Mouse (Mus musculus) thymus, postnatal 14 days (tissue): ENCODE measurements around the gene Icam4.
"Not testable (repeated sequence)": the region's sequence is repeated elsewhere in the genome, so short reads cannot be mapped to it uniquely, and the experiment has no call there.

Source experiments
- DNase-seq: peaks from one replicate; pipeline ENCODE4 v3.0.0; 2021

The Icam4 gene

GRCm38 (mm10) chr9:21029291-21030054, at the start of gene Icam4:
Gene Icam4, plus strand, starts transcription at chr9:21029373.
- DNase-seq, result peak; percentile 83

GRCm38 (mm10) chr9:20979769-20980168, 49.4 kb upstream of the Icam4 start:
- no peak for DNase-seq

DNA sequence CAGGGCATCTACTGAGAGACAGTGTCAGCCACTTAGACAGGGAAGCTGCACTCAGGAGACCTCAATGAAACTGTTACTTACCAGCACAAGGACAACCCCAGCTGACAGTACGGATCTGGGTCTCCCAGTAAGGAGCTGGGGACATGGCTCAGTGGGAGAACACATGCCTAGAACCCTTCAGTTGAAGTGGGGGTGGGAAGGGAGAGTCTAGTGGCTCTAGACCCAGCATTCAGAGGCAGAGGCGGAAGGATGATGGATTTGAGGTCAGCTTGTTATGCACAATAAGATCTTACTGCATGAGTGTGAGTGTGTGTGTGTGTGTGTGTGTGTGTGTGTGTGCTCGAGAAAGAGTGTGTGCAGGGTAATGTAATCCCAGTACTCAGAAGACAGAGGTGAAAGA, 47.0 kb upstream of the Icam4 start:
- DNase-seq, result no peak

DNA sequence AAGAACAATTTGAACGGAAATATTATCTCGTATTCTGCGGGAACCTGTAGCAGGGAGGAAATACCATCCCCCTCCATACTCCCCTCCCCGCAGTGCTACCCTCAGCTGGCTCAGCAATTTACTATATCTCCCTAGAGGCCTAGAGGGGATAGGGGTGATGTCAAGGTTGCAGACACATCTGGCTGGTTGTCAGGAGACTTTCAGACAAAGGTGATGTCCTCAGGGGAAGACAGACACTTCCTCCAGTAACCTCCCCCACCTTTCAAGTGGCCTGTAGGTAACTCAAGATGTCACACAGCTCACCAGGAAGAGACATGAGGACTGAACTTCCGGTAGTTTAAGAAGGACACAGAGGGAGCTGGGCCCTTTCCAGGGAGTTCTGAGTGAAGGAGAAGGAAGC, 46.0 kb upstream of the Icam4 start:
- DNase-seq, result peak; percentile 54

DNA sequence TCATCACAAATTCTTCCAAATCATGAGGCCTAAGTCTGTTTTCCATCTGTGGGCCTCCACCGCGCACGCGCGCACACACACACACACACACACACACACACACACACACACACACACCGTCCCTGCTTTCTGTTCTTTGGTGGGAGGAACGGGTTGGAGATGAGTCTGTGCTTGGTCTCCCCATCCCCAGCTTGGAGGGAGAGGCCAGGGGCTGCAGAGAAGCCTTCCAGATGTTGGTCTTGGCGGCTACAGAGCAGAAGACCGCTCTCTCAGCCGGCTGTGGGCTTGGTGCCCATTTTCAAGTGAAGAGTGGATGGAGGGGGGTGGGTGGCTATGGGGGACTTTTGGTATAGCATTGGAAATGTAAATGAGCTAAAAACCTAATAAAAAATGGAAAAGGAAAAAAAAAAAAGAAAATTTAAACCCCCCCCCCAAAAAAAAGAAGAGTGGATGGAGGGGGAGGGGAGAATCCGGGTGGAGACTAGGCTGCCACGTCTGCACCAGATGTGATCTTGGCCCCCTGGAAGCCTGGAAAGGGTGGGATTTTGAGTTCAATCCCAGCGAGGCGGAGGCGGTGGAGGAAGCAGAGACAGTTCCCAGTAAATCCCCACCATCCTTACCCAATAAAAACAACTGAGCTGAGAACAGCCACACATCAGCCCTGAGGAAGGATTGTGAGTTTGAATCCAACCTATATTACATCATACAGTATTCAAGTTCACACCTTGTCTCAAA, 42.1 kb upstream of the Icam4 start:
- no peak for DNase-seq

GRCm38 (mm10) chr9:20987953-20988352, 41.2 kb upstream of the Icam4 start:
- DNase-seq, result peak; percentile 44

GRCm38 (mm10) chr9:20990861-20991260, 38.3 kb upstream of the Icam4 start:
- DNase-seq, result peak; percentile 31

DNA sequence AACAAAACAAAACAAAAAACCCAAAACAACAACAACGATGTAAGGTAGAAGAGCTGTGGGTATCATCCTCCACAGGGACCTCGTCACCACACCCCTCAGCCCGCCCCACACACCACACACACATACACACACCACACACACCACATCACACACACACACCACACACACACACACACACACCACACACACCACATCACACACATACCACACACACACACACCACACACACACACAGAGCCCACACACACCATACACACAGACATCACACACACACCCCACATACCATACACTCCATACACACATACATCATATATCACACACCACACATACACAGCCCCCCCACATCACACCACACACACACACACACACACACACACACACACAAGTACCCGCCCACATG, 37.6 kb upstream of the Icam4 start:
- DNase-seq, result no peak

GRCm38 (mm10) chr9:20993165-20993898, 35.8 kb upstream of the Icam4 start:
- DNase-seq, result no peak

- no peak for DNase-seq
Measured at GRCm38 (mm10) chr9:20995069-20995468, 34.1 kb upstream of the Icam4 start.

GRCm38 (mm10) chr9:20997065-20997464, 32.1 kb upstream of the Icam4 start:
- no peak for DNase-seq

DNA sequence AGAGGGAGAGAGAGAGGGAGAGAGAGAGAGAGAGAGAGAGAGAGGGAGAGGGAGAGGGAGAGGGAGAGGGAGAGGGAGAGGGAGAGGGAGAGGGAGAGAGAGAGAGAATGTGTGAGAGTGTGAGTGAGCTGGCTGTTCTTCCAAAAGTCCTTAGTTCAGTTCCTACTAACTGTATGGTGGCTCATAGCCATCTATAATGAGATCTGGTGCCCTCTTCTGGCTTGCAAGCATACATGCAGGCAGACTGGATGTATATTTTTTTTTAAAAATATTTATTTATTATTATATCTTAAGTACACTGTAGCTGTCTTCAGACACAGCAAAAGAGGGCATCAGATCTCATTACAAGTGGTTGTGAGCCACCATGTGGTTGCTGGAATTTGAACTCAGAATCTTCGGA, 30.8 kb upstream of the Icam4 start:
- DNase-seq, result peak; percentile 28

- no peak for DNase-seq
Measured at GRCm38 (mm10) chr9:21000811-21001210, 28.4 kb upstream of the Icam4 start.

DNA sequence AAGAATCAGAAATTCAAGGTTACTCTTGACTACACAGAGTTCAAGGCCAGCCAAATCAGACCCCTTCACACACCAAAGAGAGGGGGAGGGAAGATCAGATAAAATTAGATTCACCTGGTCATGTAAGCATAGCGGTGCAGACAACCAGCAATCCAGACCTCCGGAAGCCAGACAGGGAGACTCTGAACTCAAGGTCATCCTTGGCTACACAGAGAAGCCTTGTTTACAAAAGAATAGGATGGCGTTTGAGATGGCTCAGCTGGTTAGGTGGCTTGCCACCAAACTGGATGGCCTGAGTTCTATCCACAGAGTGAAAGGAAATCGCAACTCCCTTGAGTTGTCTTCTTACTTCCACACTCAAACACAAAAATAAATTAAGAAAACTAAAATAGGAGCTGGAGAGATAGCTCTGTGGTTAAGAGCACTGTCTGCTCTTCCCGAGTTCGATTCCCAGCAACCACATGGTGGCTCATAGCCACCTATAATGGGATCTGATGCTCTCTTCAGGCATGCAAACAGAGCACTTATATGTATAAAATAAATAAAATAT, 27.4 kb upstream of the Icam4 start:
- no peak for DNase-seq

- no peak for DNase-seq
Measured at GRCm38 (mm10) chr9:21002270-21002626, 26.9 kb upstream of the Icam4 start.

- DNase-seq, result peak; percentile 88
Measured at GRCm38 (mm10) chr9:21002627-21003551, 26.3 kb upstream of the Icam4 start, which contains the start of gene Mrpl4. Gene Mrpl4, plus strand, starts transcription at chr9:21002738.

GRCm38 (mm10) chr9:21007313-21007952, 21.7 kb upstream of the Icam4 start:
- no peak for DNase-seq

DNA sequence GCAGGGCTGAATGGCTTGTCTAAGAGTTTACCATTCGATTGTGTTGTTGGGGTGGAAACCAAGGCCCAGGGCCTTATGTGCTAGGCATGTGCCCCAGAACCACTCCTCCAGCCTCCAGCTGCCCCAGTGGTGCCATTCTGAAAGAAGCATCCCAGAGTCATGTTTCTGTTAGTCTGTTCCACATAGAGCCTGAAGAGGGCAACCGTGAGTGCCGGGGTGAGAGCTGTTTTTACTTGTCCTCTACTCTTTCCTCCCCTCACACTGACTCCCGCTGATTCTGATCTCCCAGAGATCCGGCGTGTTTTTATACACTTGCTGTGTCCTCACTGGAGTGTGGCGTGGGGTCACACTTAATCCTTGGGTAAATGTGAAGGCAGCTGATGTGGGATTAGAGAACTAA, 21.2 kb upstream of the Icam4 start:
- DNase-seq, result no peak

GRCm38 (mm10) chr9:21010362-21010761, 18.8 kb upstream of the Icam4 start:
- DNase-seq, result no peak

- DNase-seq, result not testable (repeated sequence)
Measured at GRCm38 (mm10) chr9:21010939-21011541, 18.1 kb upstream of the Icam4 start.

- no peak for DNase-seq
Measured at GRCm38 (mm10) chr9:21011846-21012312, 17.3 kb upstream of the Icam4 start.
